Mouse (Mus musculus): ENCODE measurements around the gene Ces2g.

Ces2g gene

GRCm38 (mm10) chr8:104961537-104961961 lies at the start of gene Ces2g:
Gene Ces2g, plus strand, starts transcription at chr8:104961718.
- no peak for DNase-seq (ENCODE audit: low read depth)

GRCm38 (mm10) chr8:104925972-104926596 lies 35.4 kb upstream of the Ces2g start, which contains the start of gene Ces2e:
Gene Ces2e, plus strand, starts transcription at chr8:104926260.
- DNase-seq (ENCODE audit: low read depth): no peak

GRCm38 (mm10) chr8:104927301-104927700 lies 34.2 kb upstream of the Ces2g start:
- DNase-seq (ENCODE audit: low read depth): no peak

- no peak for DNase-seq (ENCODE audit: low read depth)
These were observed 16.9 kb upstream of the Ces2g start for GRCm38 (mm10) chr8:104944665-104945064.

- DNase-seq (ENCODE audit: low read depth): no peak
These were observed 14.5 kb upstream of the Ces2g start, which contains the start of gene Ces2f for GRCm38 (mm10) chr8:104947056-104947455. Gene Ces2f, plus strand, starts transcription at chr8:104947356.

GRCm38 (mm10) chr8:104949031-104949430 lies 12.5 kb upstream of the Ces2g start:
- no peak for DNase-seq (ENCODE audit: low read depth)

- DNase-seq (ENCODE audit: low read depth): no peak
These were observed 847 bp downstream of the Ces2g start for GRCm38 (mm10) chr8:104962229-104962901.

- no peak for DNase-seq (ENCODE audit: low read depth)
These were observed 1.9 kb downstream of the Ces2g start for GRCm38 (mm10) chr8:104963375-104963894.

GRCm38 (mm10) chr8:104984126-104984525 lies 22.6 kb downstream of the Ces2g start:
- DNase-seq (ENCODE audit: low read depth): no peak

GRCm38 (mm10) chr8:104984942-104985341 lies 23.4 kb downstream of the Ces2g start:
- no peak for DNase-seq (ENCODE audit: low read depth)

GRCm38 (mm10) chr8:104998191-104998590 lies 36.7 kb downstream of the Ces2g start:
- no peak for DNase-seq (ENCODE audit: low read depth)

GRCm38 (mm10) chr8:104999183-104999582 lies 37.7 kb downstream of the Ces2g start:
- DNase-seq (ENCODE audit: low read depth): no peak

- no peak for DNase-seq (ENCODE audit: low read depth)
These were observed 39.1 kb downstream of the Ces2g start, which contains the start of gene Ces2h for GRCm38 (mm10) chr8:105000586-105000985. Gene Ces2h, plus strand, starts transcription at chr8:105000853.

GRCm38 (mm10) chr8:105010000-105010399 lies 48.5 kb downstream of the Ces2g start:
- no peak for DNase-seq (ENCODE audit: low read depth)

GRCm38 (mm10) chr8:105011136-105011535 lies 49.6 kb downstream of the Ces2g start:
- no peak for DNase-seq (ENCODE audit: low read depth)

- DNase-seq (ENCODE audit: low read depth): no peak
These were observed 52.9 kb downstream of the Ces2g start for GRCm38 (mm10) chr8:105014391-105014790.

Data from c-Kit-positive CD71-negative TER-119-negative erythroid progenitor cells, embryonic 14.5 days (primary cell).